Mouse (Mus musculus): ENCODE measurements around the gene Azi2.

Azi2 gene

GRCm38 (mm10) chr9:118040218-118041021 lies at the start of gene Azi2:
Azi2 (plus strand) TSS chr9:118040499.
- DNase-seq (ENCODE audit: low spot score in 2 of 2): peak; percentile 99

GRCm38 (mm10) chr9:117996631-117997030 lies 43.7 kb upstream of the Azi2 start:
- no peak for DNase-seq (ENCODE audit: low spot score in 2 of 2)

- no peak for DNase-seq (ENCODE audit: low spot score in 2 of 2)
These were observed 38.8 kb upstream of the Azi2 start for GRCm38 (mm10) chr9:118001488-118001887.

- DNase-seq (ENCODE audit: low spot score in 2 of 2): no peak
These were observed 36.9 kb upstream of the Azi2 start for GRCm38 (mm10) chr9:118003218-118003886.

- no peak for DNase-seq (ENCODE audit: low spot score in 2 of 2)
These were observed 36.4 kb upstream of the Azi2 start for GRCm38 (mm10) chr9:118003937-118004336.

- no peak for DNase-seq (ENCODE audit: low spot score in 2 of 2)
These were observed 27.4 kb upstream of the Azi2 start for GRCm38 (mm10) chr9:118012928-118013327.

- DNase-seq (ENCODE audit: low spot score in 2 of 2): no peak
These were observed 15.3 kb upstream of the Azi2 start for GRCm38 (mm10) chr9:118024966-118025365.

- no peak for DNase-seq (ENCODE audit: low spot score in 2 of 2)
These were observed 10.8 kb upstream of the Azi2 start for GRCm38 (mm10) chr9:118029490-118029889.

- DNase-seq (ENCODE audit: low spot score in 2 of 2): no peak
These were observed 10.0 kb upstream of the Azi2 start for GRCm38 (mm10) chr9:118030252-118030651.

GRCm38 (mm10) chr9:118031694-118032093 lies 8.6 kb upstream of the Azi2 start:
- DNase-seq (ENCODE audit: low spot score in 2 of 2): no peak

GRCm38 (mm10) chr9:118034990-118035389 lies 5.3 kb upstream of the Azi2 start:
- DNase-seq (ENCODE audit: low spot score in 2 of 2): no peak

- DNase-seq (ENCODE audit: low spot score in 2 of 2): peak in 1 of 2 experiments; percentile 45
These were observed 712 bp downstream of the Azi2 start for GRCm38 (mm10) chr9:118041022-118041400.

- DNase-seq (ENCODE audit: low spot score in 2 of 2): no peak
These were observed 1.3 kb downstream of the Azi2 start for GRCm38 (mm10) chr9:118041646-118042045.

- no peak for DNase-seq (ENCODE audit: low spot score in 2 of 2)
These were observed 2.4 kb downstream of the Azi2 start for GRCm38 (mm10) chr9:118042738-118043137.

GRCm38 (mm10) chr9:118043581-118043980 lies 3.3 kb downstream of the Azi2 start:
- DNase-seq (ENCODE audit: low spot score in 2 of 2): no peak

GRCm38 (mm10) chr9:118045011-118045533 lies 4.8 kb downstream of the Azi2 start:
- DNase-seq (ENCODE audit: low spot score in 2 of 2): no peak

- DNase-seq (ENCODE audit: low spot score in 2 of 2): no peak
These were observed 13.0 kb downstream of the Azi2 start for GRCm38 (mm10) chr9:118053286-118053685.

- DNase-seq (ENCODE audit: low spot score in 2 of 2): no peak
These were observed 18.8 kb downstream of the Azi2 start for GRCm38 (mm10) chr9:118059101-118059500.

- no peak for DNase-seq (ENCODE audit: low spot score in 2 of 2)
These were observed 30.1 kb downstream of the Azi2 start for GRCm38 (mm10) chr9:118070442-118070841.

- no peak for DNase-seq (ENCODE audit: low spot score in 2 of 2)
These were observed 31.0 kb downstream of the Azi2 start for GRCm38 (mm10) chr9:118071337-118071736.

- no peak for DNase-seq (ENCODE audit: low spot score in 2 of 2)
These were observed 31.8 kb downstream of the Azi2 start for GRCm38 (mm10) chr9:118072101-118072500.

GRCm38 (mm10) chr9:118073358-118073757 lies 33.1 kb downstream of the Azi2 start:
- no peak for DNase-seq (ENCODE audit: low spot score in 2 of 2)
